Mouse (Mus musculus) spleen, adult 10 weeks (tissue): ENCODE measurements around the gene Ear10. TPM values are rescaled to one million over a fixed set of nuclear protein-coding genes. Genes with fewer than 3 reads are reported as not detected.

ENCODE experiments used
- polyA plus RNA-seq: library from polyadenylated mRNA; stranded (reverse); fragments of 350-450 nt; fragmentation: Illumina TruSeq; extraction: RNeasy Lipid Tissue Mini Kit (QIAGEN cat#74804); gene quantifications from one replicate; pipeline ENCODE4 v1.2.3, GENCODE M21; 2015; ENCODE audit warnings: low replicate concordance; ENCODE audit not compliant: insufficient read depth

The Ear10 gene
- not detected for polyA plus RNA-seq

DNA sequence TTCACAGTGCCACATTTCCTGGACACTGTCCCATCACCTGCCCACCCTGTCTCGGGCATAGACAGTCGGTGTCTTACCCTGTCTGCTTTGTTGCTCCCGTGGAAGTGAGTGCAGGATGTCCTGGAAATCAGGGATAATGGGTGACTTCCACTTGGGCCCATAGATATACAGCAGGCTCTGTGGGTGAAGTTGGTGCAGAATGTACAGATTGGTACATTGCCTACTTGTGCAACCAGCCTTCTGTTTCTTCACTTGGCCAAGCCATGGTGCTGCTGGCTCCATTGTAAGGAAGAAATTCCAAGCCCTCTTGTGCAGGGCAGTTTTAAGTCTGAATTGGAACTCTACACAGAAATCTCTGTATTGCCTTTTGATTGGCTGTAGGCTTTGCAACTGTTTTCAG is at the start of gene Ear10:
Gene Ear10, minus strand, starts transcription at position 101 of the 400 bp plus-strand sequence.

DNA sequence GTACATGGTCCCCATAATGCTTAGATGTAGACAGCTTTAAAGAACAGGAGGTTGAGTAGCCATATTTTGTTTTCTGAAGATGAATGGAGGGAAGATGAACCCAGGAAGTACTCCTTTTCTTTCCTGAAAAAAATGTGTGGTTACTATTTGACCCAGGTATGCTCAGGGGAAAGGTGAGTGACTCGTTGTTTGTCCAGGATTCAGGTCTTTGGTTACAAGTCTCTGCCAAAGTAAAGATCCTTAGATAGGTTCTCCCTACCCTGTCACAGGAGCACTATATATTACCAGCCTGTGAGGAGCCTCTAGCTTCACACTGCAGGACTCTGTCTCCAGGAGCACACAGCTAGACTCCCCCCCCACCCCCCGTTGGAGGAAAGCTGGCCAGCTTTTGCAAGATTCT is 33.4 kb upstream of the Ear10 start, which contains the start of gene Ang5:
Gene Ang5, plus strand, starts transcription at position 301 of the 400 bp plus-strand sequence.

DNA sequence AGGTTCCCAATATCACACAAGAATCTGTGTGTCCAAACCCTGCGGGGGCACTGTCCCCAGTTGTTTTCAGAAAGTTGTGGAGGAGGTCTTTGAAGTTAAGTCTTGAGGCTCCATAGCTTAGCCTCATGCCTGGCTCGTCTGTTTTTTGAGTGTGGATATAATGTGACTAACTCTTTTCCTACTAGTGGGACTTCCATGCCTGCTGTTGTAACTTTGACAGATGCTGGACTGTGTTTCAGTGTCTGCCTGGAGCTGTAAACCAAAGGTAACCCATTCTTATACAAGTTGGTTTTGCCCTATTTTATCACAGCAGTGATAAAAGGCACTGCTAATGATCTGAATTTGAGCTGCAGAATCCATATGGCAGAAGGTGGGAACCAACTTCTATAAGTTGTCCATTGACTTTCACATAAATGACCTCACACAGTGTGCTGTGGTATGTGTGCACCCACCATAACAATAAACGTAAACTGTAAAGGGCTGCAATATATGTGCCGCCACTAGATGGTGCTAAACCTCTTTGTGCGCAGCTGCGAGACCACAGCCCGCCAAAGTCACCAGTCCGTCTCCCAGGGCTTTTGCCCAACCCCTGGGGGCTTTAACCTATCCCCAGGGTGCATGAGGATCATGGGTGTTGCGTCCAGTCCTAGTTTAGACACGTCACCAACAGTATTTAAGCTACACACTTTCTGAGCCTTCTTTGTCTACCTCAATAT is 1.5 kb upstream of the Ear10 start, which contains the start of gene Gm8113:
Gene Gm8113, plus strand, starts transcription at position 703 of the 716 bp plus-strand sequence.

DNA sequence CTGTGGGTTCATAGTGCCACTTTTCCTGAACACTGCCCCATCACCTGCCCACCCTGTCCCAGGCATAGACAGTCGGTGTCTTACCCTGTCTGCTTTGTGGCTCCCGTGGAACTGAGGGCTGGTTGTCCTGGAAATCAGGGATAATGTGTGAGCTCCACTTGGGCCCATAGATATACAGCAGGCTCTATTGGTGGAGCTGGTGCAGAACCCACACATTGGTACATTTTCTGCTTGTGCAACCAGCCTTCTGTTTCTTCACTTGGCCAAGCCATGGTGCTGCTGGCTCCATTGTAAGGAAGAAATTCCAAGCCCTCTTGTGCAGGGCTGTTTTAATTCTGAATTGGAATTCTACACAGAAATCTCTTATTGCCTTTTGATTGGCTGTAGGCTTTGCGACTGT is 47.9 kb downstream of the Ear10 start, which contains the start of gene Ear1:
Gene Ear1, minus strand, starts transcription at position 101 of the 400 bp plus-strand sequence.

Other genes with a start within 250 kb of the Ear10 start
- not detected for gene Gm8165, start 246.4 kb downstream of the Ear10 start, polyA plus RNA-seq
- 0.33 TPM for gene Gm7324, start 225.7 kb downstream of the Ear10 start, polyA plus RNA-seq
- gene Gm16506, start 196.1 kb downstream of the Ear10 start, polyA plus RNA-seq: not detected
- gene Gm6526, start 175.7 kb downstream of the Ear10 start, polyA plus RNA-seq: not detected
- gene Gm8180, start 138.8 kb downstream of the Ear10 start, polyA plus RNA-seq: 0.62 TPM
- 0.62 TPM for gene Ear1, start 48.0 kb downstream of the Ear10 start, polyA plus RNA-seq
- gene Gm8113, start 1.8 kb upstream of the Ear10 start, polyA plus RNA-seq: 5.7 TPM
- gene Ang5, start 33.5 kb upstream of the Ear10 start, polyA plus RNA-seq: not detected
- not detected for gene Ang6, start 78.7 kb upstream of the Ear10 start, polyA plus RNA-seq
- gene Ear2, start 179.1 kb upstream of the Ear10 start, polyA plus RNA-seq: 85.3 TPM
- gene Gm3327, start 200.3 kb upstream of the Ear10 start, polyA plus RNA-seq: not detected